Mouse (Mus musculus) forebrain, embryonic 16.5 days (tissue): ENCODE results near the gene Adgrg1. TPM values are rescaled to one million over a fixed set of nuclear protein-coding genes. Genes with fewer than 3 reads are reported as not detected.

Experiments used
- ATAC-seq: fragments of 200-750 bp; cut with Nextera tagmentation; 2 replicates; pipeline ENCODE4 v1.8.0; 2017; ENCODE audit warnings: mild to moderate bottlenecking, moderate library complexity
- H3K27ac ChIP-seq: fragments of 300-500 bp; sonication (generic); 2 replicates; pipeline ENCODE4 v1.5.1; 2014; ENCODE audit warnings: low read length, control low read depth
- H3K27me3 ChIP-seq: fragments of 300-500 bp; sonication (generic); replicated peaks from 2 replicates; pipeline ENCODE4 v1.6.1; 2014; ENCODE audit warnings: low read length; ENCODE audit not compliant: control insufficient read depth, insufficient read depth
- H3K36me3 ChIP-seq: fragments of 300-500 bp; sonication (generic); 2 replicates; pipeline ENCODE4 v1.6.1; 2014; ENCODE audit not compliant: control insufficient read depth, insufficient read depth
- H3K4me1 ChIP-seq: fragments of 300-500 bp; sonication (generic); replicated peaks from 2 replicates; pipeline ENCODE4 v1.6.1; 2014; ENCODE audit warnings: low read length; ENCODE audit not compliant: control insufficient read depth, insufficient read depth
- H3K4me2 ChIP-seq: fragments of 300-500 bp; sonication (generic); 2 replicates; pipeline ENCODE4 v1.6.1; 2014; ENCODE audit warnings: mild to moderate bottlenecking, low read length, control low read depth
- H3K4me3 ChIP-seq: fragments of 300-500 bp; sonication (generic); replicated peaks from 2 replicates; pipeline ENCODE4 v1.5.1; 2014; ENCODE audit warnings: mild to moderate bottlenecking, low read length, control low read depth
- H3K9ac ChIP-seq: fragments of 300-500 bp; sonication (generic); replicated peaks from 2 replicates; pipeline ENCODE4 v1.6.1; 2014; ENCODE audit warnings: low read depth, low read length, control low read depth
- H3K9me3 ChIP-seq: fragments of 300-500 bp; sonication (generic); 2 replicates; pipeline ENCODE4 v1.6.1; 2016; ENCODE audit warnings: low read length; ENCODE audit not compliant: control insufficient read depth
- WGBS: fragments of 180-500 bp; shearing (Covaris S2); extraction: QIAGEN DNeasy Blood & Tissue Kit; methylation state at CpG from one replicate; pipeline ENCODE4 v1.1.7; 2014; 5-methylcytosine and 5-hydroxymethylcytosine counted together
- polyA plus RNA-seq: library from polyadenylated mRNA; unstranded; fragments of >200 nt; fragmentation: Nextera tagmentation; extraction: Ambion mirVana; gene quantifications from 2 replicates; pipeline ENCODE4 v1.2.1, GENCODE M21; 2015

Adgrg1 gene
- polyA plus RNA-seq, 1 experiment from 2014 or later, result 152 TPM

DNA sequence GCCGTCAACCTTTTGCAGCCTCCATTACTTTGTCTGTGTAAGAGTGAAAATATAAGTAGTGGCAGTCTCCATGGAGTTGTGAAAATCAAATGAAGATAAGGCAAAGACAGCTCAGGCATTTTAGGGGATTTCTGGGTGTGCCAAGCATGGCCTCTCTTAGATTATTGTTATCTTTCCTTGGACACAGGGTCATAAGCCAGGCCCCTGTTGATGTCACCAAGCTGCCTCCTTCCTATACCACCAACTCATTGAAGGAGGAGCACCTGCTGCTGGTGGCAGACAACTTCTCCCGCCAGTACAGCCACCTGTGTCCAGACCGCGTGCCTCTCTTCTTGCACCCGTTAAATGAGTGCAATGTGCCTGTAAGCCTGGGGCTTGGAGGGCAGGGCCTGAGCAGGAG, 81.9 kb downstream of the Adgrg1 start:
- no peak overlapping the region for H3K27ac ChIP-seq
- H3K9ac ChIP-seq, result no peak overlapping the region
- ATAC-seq, result no peak
- no peaks in the 10 kb centered on the region for H3K36me3 ChIP-seq
- 83% methylated on average over 5 of the region's 5 CpGs for WGBS
- H3K4me1 ChIP-seq, result no peaks in the 10 kb centered on the region
- H3K4me2 ChIP-seq, result no peak overlapping the region
- H3K4me3 ChIP-seq, result no peak overlapping the region
- no peaks in the 10 kb centered on the region for H3K27me3 ChIP-seq
- H3K9me3 ChIP-seq, result no peaks in the 10 kb centered on the region

- Histone ChIP-seq H3K27ac (no peak overlapping the region), H3K9me3 (no peaks in the 10 kb centered on the region), H3K9ac (no peak overlapping the region), H3K36me3 (no peaks in the 10 kb centered on the region), H3K4me1 (no peaks in the 10 kb centered on the region), H3K27me3 (no peaks in the 10 kb centered on the region), H3K4me2 (no peak overlapping the region), H3K4me3 (no peak overlapping the region)
- no peak for ATAC-seq
- 84% methylated on average over 6 of the region's 6 CpGs for WGBS
These were observed 84.1 kb downstream of the Adgrg1 start for GRCm38 (mm10) chr8:95058661-95059060.

DNA sequence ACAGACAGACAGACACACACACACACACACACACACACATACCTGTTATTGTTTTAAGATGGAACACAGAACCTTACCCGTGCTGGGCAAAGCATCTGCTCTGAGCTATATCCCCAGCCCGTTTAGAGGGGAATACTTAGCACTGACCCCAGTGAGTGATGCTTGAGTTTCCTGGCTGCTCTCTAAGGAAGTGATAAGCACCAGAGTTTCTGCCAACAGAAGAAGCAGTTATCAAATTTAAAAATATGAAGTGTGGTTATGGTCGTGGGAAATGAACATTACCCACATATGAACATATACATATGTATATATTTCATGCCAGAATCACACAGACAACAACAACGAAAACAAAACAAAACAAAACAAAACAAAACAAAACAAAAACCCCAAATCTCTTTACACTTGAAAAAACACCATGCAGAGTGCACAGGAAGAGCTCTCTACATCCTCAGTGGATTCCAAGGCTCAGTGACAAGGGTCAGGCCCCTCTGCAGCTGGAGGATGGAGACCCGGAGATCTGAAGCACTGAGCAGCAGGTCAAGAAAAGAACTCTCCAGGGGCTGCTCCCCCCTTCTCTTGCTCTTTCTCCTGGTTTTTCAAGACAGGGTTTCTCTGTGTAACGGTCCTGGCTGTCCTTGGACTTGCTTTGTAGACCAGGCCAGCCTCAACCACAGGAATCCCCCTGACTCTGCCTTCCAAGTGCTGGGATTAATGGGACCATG, 85.4 kb downstream of the Adgrg1 start:
- H3K36me3 ChIP-seq, result no peaks in the 10 kb centered on the region
- H3K4me2 ChIP-seq, result no peak overlapping the region
- no peaks in the 10 kb centered on the region for H3K9me3 ChIP-seq
- no peak overlapping the region for H3K4me3 ChIP-seq
- H3K27ac ChIP-seq, result no peak overlapping the region
- no peaks in the 10 kb centered on the region for H3K27me3 ChIP-seq
- ATAC-seq, result no peak
- no peak overlapping the region for H3K9ac ChIP-seq
- no peaks in the 10 kb centered on the region for H3K4me1 ChIP-seq
- WGBS, result 73% methylated on average over 6 of the region's 6 CpGs

Other genes starting within 250 kb of the Adgrg1 start
- not detected in 2 replicates for gene Ccl22, start 229.2 kb upstream of the Adgrg1 start, polyA plus RNA-seq
- gene Cx3cl1, start 202.7 kb upstream of the Adgrg1 start, polyA plus RNA-seq, result 15.1 and 23.8 TPM in 2 replicates
- gene Ccl17, start 164.3 kb upstream of the Adgrg1 start, polyA plus RNA-seq, result 0.77 TPM in 1 of 2 replicates, not detected in the other
- 56.8 and 60.7 TPM in 2 replicates for gene Coq9, start 136.4 kb upstream of the Adgrg1 start, polyA plus RNA-seq
- 119 and 148 TPM in 2 replicates for gene Ciapin1, start 136.4 kb upstream of the Adgrg1 start, polyA plus RNA-seq
- 150 and 153 TPM in 2 replicates for gene Polr2c, start 117.3 kb upstream of the Adgrg1 start, polyA plus RNA-seq
- 75.3 and 81.4 TPM in 2 replicates for gene Dok4, start 98.4 kb upstream of the Adgrg1 start, polyA plus RNA-seq
- 4.6 and 5.7 TPM in 2 replicates for gene Ccdc102a, start 56.7 kb upstream of the Adgrg1 start, polyA plus RNA-seq
- gene Adgrg5, start 51.1 kb upstream of the Adgrg1 start, polyA plus RNA-seq, result not detected in 2 replicates
- 0.93 and 1.1 TPM in 2 replicates for gene Adgrg3, start 42.9 kb downstream of the Adgrg1 start, polyA plus RNA-seq
- 1.1 and 1.3 TPM in 2 replicates for gene Drc7, start 80.4 kb downstream of the Adgrg1 start, polyA plus RNA-seq
- gene Katnb1, start 106.4 kb downstream of the Adgrg1 start, polyA plus RNA-seq, result 47.3 and 49.9 TPM in 2 replicates
- 16.8 and 21.9 TPM in 2 replicates for gene Kifc3, start 228.1 kb downstream of the Adgrg1 start, polyA plus RNA-seq